Mouse (Mus musculus): Measurements from ENCODE around the gene Pigg.
"Not testable (repeated sequence)": the region's sequence is repeated elsewhere in the genome, so short reads cannot be mapped to it uniquely, and the experiment has no call there.

The Pigg gene

GRCm38 (mm10) chr5:108312224-108313064, at the start of gene Pigg:
TSS of gene Pigg (plus strand) at chr5:108312609.
- peak; percentile 85 to 94 for DNase-seq (ENCODE audit: low spot score in 2 of 2)

- DNase-seq (ENCODE audit: low spot score in 2 of 2) = peak in 1 of 2 experiments; percentile 59
These were observed 49.7 kb upstream of the Pigg start for GRCm38 (mm10) chr5:108262722-108263121.

GRCm38 (mm10) chr5:108263785-108264184, 48.6 kb upstream of the Pigg start:
- DNase-seq (ENCODE audit: low spot score in 2 of 2) = not testable (repeated sequence)

GRCm38 (mm10) chr5:108266990-108267389, 45.4 kb upstream of the Pigg start:
- no peak for DNase-seq (ENCODE audit: low spot score in 2 of 2)

GRCm38 (mm10) chr5:108268127-108269062, 44.0 kb upstream of the Pigg start, which contains the start of gene Dr1:
TSS of gene Dr1 (plus strand) at chr5:108268897.
- peak; percentile 81 to 85 for DNase-seq (ENCODE audit: low spot score in 2 of 2)

GRCm38 (mm10) chr5:108269063-108269810, 43.2 kb upstream of the Pigg start:
- no peak for DNase-seq (ENCODE audit: low spot score in 2 of 2)

GRCm38 (mm10) chr5:108269811-108270151, 42.6 kb upstream of the Pigg start:
- DNase-seq (ENCODE audit: low spot score in 2 of 2) = no peak

- no peak for DNase-seq (ENCODE audit: low spot score in 2 of 2)
These were observed 42.0 kb upstream of the Pigg start for GRCm38 (mm10) chr5:108270415-108270814.

GRCm38 (mm10) chr5:108271345-108271744, 41.1 kb upstream of the Pigg start:
- DNase-seq (ENCODE audit: low spot score in 2 of 2) = not testable (repeated sequence)

GRCm38 (mm10) chr5:108286957-108287356, 25.5 kb upstream of the Pigg start:
- no peak for DNase-seq (ENCODE audit: low spot score in 2 of 2)

- DNase-seq (ENCODE audit: low spot score in 2 of 2) = no peak
These were observed 10.8 kb upstream of the Pigg start for GRCm38 (mm10) chr5:108301567-108301966.

- DNase-seq (ENCODE audit: low spot score in 2 of 2) = no peak
These were observed 854 bp downstream of the Pigg start for GRCm38 (mm10) chr5:108313065-108313860.

GRCm38 (mm10) chr5:108331051-108331450, 18.6 kb downstream of the Pigg start:
- DNase-seq (ENCODE audit: low spot score in 2 of 2) = no peak

- no peak for DNase-seq (ENCODE audit: low spot score in 2 of 2)
These were observed 25.0 kb downstream of the Pigg start for GRCm38 (mm10) chr5:108337385-108337784.

- no peak for DNase-seq (ENCODE audit: low spot score in 2 of 2)
These were observed 25.6 kb downstream of the Pigg start for GRCm38 (mm10) chr5:108338049-108338448.

GRCm38 (mm10) chr5:108343680-108344170, 31.3 kb downstream of the Pigg start:
- DNase-seq (ENCODE audit: low spot score in 2 of 2) = no peak

GRCm38 (mm10) chr5:108345313-108346071, 33.1 kb downstream of the Pigg start:
- DNase-seq (ENCODE audit: low spot score in 2 of 2) = no peak

GRCm38 (mm10) chr5:108347843-108348242, 35.4 kb downstream of the Pigg start:
- DNase-seq (ENCODE audit: low spot score in 2 of 2) = no peak

GRCm38 (mm10) chr5:108349511-108350148, 37.2 kb downstream of the Pigg start:
- no peak for DNase-seq (ENCODE audit: low spot score in 2 of 2)
